Mouse (Mus musculus): ENCODE data around the gene Capn15.

- no peak for TF ChIP-seq POLR2A (IDR thresholded peaks at IDR 0.05; ENCODE audit: insufficient read depth, low read depth, low read length)
- no peak for TF ChIP-seq CTCF (IDR thresholded peaks at IDR 0.05)
- no peak for TF ChIP-seq EP300 (IDR thresholded peaks at IDR 0.05; ENCODE audit: insufficient read depth, low read depth, low read length)
Observed at GRCm38 (mm10) chr17:25918037-25918750, 67.4 kb downstream of the Capn15 start.

All from heart, adult 2 months (tissue).